Mouse (Mus musculus): ENCODE results near the gene Rpa1. TPM values are rescaled to one million over a fixed set of nuclear protein-coding genes. Genes with fewer than 3 reads are reported as not detected.

The Rpa1 gene
- polyA plus RNA-seq, 1 experiment from 2014 or later: 46.0 TPM

DNA sequence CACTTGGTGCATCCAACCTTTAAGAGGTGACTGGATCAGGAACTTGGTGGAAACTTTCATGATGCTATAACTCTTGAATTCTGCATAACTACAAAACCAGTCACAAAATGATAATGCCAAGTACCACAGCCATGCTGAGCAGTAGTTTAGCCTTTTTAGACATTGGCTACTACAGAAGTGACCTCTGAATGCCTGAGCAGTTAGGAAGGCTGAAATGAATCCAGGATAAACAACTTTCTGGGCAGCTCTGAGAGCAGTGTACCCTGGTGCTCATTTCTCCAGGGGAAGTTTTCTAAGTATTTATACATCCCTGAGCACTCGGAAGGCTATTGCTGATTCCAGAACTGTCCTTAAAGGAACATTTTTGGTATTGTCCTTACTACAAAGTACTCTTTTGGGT lies 7.4 kb upstream of the Rpa1 start:
- no peak overlapping the region for H3K4me3 ChIP-seq (ENCODE audit: low read depth, low read length)
- no peak overlapping the region for H3K4me2 ChIP-seq (replicated peaks; ENCODE audit: low read depth)
- no peak for TF ChIP-seq EP300 (optimal IDR thresholded peaks at IDR 0.05)
- no peak for TF ChIP-seq CTCF (IDR thresholded peaks at IDR 0.05; ENCODE audit: low read depth)
- WGBS: 73% methylated on average over 1 of the region's 1 CpGs
- no peak overlapping the region for H3K9ac ChIP-seq (ENCODE audit: low read length)
- DNase-seq (ENCODE audit: low spot score): no peak
- H3K27me3 ChIP-seq (ENCODE audit: control insufficient read depth, insufficient read depth, low read length): no peaks in the 10 kb centered on the region
- H3K9me3 ChIP-seq (ENCODE audit: control insufficient read depth, low read length): no peaks in the 10 kb centered on the region
- no peak for ATAC-seq (ENCODE audit: low FRiP score, low TSS enrichment)
- no peaks in the 10 kb centered on the region; the same call in 1 of the 2 replicates for H3K36me3 ChIP-seq (ENCODE audit: control insufficient read depth, insufficient read depth, low read length)
- no peaks in the 10 kb centered on the region for H3K4me1 ChIP-seq (replicated peaks; ENCODE audit: control insufficient read depth, insufficient read depth)
- no peak overlapping the region for H3K27ac ChIP-seq (replicated peaks)

DNA sequence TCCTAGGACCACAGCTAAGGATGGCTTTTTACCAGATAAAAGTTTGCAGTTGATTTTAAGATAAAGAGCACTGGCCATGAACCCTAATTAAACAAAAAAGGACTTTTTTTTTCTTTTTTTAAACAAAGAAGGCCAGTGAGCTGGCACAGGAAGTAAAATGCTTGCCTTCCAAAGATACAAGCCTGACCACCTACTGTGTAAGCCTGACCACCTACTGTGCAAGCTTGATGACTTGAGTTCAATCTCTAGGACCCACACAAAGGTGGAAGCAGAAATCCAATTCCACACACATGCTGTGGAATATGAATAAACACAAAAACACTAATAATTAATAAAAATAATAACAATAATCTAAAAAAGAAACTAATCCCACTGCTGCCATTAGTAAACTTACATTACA lies 3.1 kb upstream of the Rpa1 start:
- no peak for DNase-seq (ENCODE audit: low spot score)
- H3K27ac ChIP-seq (replicated peaks): no peak overlapping the region
- no peak for ATAC-seq (ENCODE audit: low FRiP score, low TSS enrichment)
- H3K4me1 ChIP-seq (replicated peaks; ENCODE audit: control insufficient read depth, insufficient read depth): no peaks in the 10 kb centered on the region; the same call in 1 of the 2 replicates
- no peaks in the 10 kb centered on the region; the same call in 1 of the 2 replicates for H3K36me3 ChIP-seq (ENCODE audit: control insufficient read depth, insufficient read depth, low read length)
- no peaks in the 10 kb centered on the region for H3K27me3 ChIP-seq (ENCODE audit: control insufficient read depth, insufficient read depth, low read length)
- H3K9ac ChIP-seq (ENCODE audit: low read length): no peak overlapping the region
- H3K4me2 ChIP-seq (replicated peaks; ENCODE audit: low read depth): no peak overlapping the region
- no peaks in the 10 kb centered on the region for H3K9me3 ChIP-seq (ENCODE audit: control insufficient read depth, low read length)
- no peak overlapping the region for H3K4me3 ChIP-seq (ENCODE audit: low read depth, low read length)
- TF ChIP-seq CTCF (IDR thresholded peaks at IDR 0.05; ENCODE audit: low read depth) (no peak), EP300 (optimal IDR thresholded peaks at IDR 0.05) (no peak)

GRCm38 (mm10) chr11:75348890-75349261 lies 752 bp upstream of the Rpa1 start:
- TF ChIP-seq CTCF (IDR thresholded peaks at IDR 0.05; ENCODE audit: low read depth) (no peak), EP300 (optimal IDR thresholded peaks at IDR 0.05) (no peak)
- Histone ChIP-seq H3K9me3 (ENCODE audit: control insufficient read depth, low read length) (no peaks in the 10 kb centered on the region), H3K27ac (replicated peaks) (no peak overlapping the region; the same call in 1 of the 2 replicates), H3K36me3 (ENCODE audit: control insufficient read depth, insufficient read depth, low read length) (no peaks in the 10 kb centered on the region; the same call in 1 of the 2 replicates), H3K27me3 (ENCODE audit: control insufficient read depth, insufficient read depth, low read length) (no peaks in the 10 kb centered on the region), H3K4me2 (replicated peaks; ENCODE audit: low read depth) (peak overlapping the region; percentile 78), H3K4me1 (replicated peaks; ENCODE audit: control insufficient read depth, insufficient read depth) (no peaks in the 10 kb centered on the region; the same call in 1 of the 2 replicates), H3K9ac (ENCODE audit: low read length) (peak overlapping the region; percentile 72), H3K4me3 (ENCODE audit: low read depth, low read length) (peak overlapping the region; percentile 78)
- WGBS: 43% methylated on average over 10 of the region's 10 CpGs
- ATAC-seq (ENCODE audit: low FRiP score, low TSS enrichment) (no peak), DNase-seq (ENCODE audit: low spot score) (no peak)

DNA sequence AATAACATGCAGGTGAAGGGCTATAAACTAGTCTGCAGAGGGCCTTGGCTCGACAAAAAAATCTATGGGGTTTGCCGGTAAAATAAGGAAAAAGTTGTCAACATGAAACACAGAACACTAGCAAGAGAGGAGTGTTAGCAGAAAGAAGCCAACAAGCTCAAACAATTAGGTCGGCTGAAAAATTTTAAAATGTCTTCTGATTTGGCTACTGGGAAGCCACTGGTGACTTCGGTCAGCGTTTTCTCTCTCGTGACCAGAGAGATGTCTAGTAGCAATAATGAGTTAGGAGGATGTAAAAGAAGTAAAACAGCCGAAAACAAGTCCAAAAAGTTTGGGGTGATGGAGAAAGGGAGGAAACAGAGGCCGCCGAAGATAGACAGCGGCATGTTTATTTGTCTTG lies 528 bp downstream of the Rpa1 start:
- H3K27me3 ChIP-seq (ENCODE audit: control insufficient read depth, insufficient read depth, low read length): no peaks in the 10 kb centered on the region
- ATAC-seq (ENCODE audit: low FRiP score, low TSS enrichment): no peak
- TF ChIP-seq CTCF (IDR thresholded peaks at IDR 0.05; ENCODE audit: low read depth) (no peak), EP300 (optimal IDR thresholded peaks at IDR 0.05) (no peak)
- no peak for DNase-seq (ENCODE audit: low spot score)
- H3K4me3 ChIP-seq (ENCODE audit: low read depth, low read length): peak overlapping the region; percentile 78
- H3K4me1 ChIP-seq (replicated peaks; ENCODE audit: control insufficient read depth, insufficient read depth): no peaks in the 10 kb centered on the region; the same call in 1 of the 2 replicates
- H3K36me3 ChIP-seq (ENCODE audit: control insufficient read depth, insufficient read depth, low read length): no peaks in the 10 kb centered on the region
- peak overlapping the region; percentile 85 for H3K27ac ChIP-seq (replicated peaks)
- peak overlapping the region; percentile 78 for H3K4me2 ChIP-seq (replicated peaks; ENCODE audit: low read depth)
- peak overlapping the region; percentile 86 for H3K9ac ChIP-seq (ENCODE audit: low read length)
- under 1% methylated on average over 10 of the region's 10 CpGs for WGBS
- no peaks in the 10 kb centered on the region for H3K9me3 ChIP-seq (ENCODE audit: control insufficient read depth, low read length)

DNA sequence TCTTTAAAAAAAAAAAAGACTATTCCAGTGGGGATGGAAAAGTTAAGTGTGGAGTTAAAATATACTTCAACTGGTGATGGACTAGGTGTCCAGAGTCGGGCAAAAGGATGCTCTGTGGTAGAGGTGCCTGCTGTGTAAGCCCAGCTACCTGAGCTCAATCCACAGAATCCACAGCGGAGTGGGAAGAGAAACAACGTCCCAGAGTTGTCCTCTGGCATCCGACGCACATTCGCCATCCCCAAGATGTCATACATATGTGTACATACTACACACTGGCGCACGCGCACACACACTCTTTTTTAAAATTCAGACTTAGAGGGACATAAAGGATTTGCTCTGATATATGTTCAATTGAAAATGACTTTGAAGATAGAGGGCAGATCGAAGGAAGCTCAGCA lies 937 bp downstream of the Rpa1 start:
- Histone ChIP-seq H3K4me1 (replicated peaks; ENCODE audit: control insufficient read depth, insufficient read depth) (no peaks in the 10 kb centered on the region; the same call in 1 of the 2 replicates), H3K4me2 (replicated peaks; ENCODE audit: low read depth) (peak overlapping the region; percentile 78), H3K4me3 (ENCODE audit: low read depth, low read length) (peak overlapping the region; percentile 78), H3K27me3 (ENCODE audit: control insufficient read depth, insufficient read depth, low read length) (no peaks in the 10 kb centered on the region), H3K27ac (replicated peaks) (no peak overlapping the region), H3K36me3 (ENCODE audit: control insufficient read depth, insufficient read depth, low read length) (no peaks in the 10 kb centered on the region), H3K9ac (ENCODE audit: low read length) (peak overlapping the region; percentile 86; the same call in 1 of the 2 replicates), H3K9me3 (ENCODE audit: control insufficient read depth, low read length) (no peaks in the 10 kb centered on the region)
- WGBS: 32% methylated on average over 10 of the region's 10 CpGs
- ATAC-seq (ENCODE audit: low FRiP score, low TSS enrichment) (no peak), DNase-seq (ENCODE audit: low spot score) (no peak)
- TF ChIP-seq EP300 (optimal IDR thresholded peaks at IDR 0.05) (no peak), CTCF (IDR thresholded peaks at IDR 0.05; ENCODE audit: low read depth) (no peak)

DNA sequence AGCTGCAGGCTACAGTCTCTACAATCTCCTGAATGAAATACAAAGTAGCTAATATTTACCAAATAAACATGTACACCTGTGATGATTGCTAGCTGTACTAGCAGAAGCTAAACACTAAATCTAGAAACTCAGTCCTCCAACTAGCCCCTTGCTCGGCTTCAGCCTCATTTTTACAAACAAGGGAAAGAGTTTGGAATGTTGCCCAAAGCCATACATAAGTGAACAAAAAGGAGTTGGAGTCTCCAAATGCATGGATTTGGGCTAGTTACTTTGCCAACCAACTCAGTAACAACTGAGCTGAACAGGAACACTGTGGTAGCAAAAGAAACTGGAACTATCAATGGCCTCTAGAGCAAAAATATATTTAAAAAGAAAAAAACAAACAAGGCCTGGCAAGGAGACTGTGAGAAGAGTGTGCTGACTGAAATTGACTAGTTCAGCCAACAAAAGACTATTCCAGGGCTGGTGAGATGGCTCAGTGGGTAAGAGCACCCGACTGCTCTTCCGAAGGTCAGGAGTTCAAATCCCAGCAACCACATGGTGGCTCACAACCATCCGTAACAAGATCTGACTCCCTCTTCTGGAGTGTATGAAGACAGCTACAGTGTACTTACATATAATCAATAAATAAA lies 1.5 kb downstream of the Rpa1 start:
- Histone ChIP-seq H3K27ac (replicated peaks) (no peak overlapping the region), H3K9me3 (ENCODE audit: control insufficient read depth, low read length) (no peaks in the 10 kb centered on the region), H3K36me3 (ENCODE audit: control insufficient read depth, insufficient read depth, low read length) (no peaks in the 10 kb centered on the region), H3K9ac (ENCODE audit: low read length) (no peak overlapping the region), H3K4me3 (ENCODE audit: low read depth, low read length) (no peak overlapping the region), H3K4me2 (replicated peaks; ENCODE audit: low read depth) (no peak overlapping the region; the same call in none of the 2 replicates), H3K27me3 (ENCODE audit: control insufficient read depth, insufficient read depth, low read length) (no peaks in the 10 kb centered on the region), H3K4me1 (replicated peaks; ENCODE audit: control insufficient read depth, insufficient read depth) (no peaks in the 10 kb centered on the region; the same call in 1 of the 2 replicates)
- DNase-seq (ENCODE audit: low spot score): no peak
- no peak for TF ChIP-seq CTCF (IDR thresholded peaks at IDR 0.05; ENCODE audit: low read depth)
- no peak for TF ChIP-seq EP300 (optimal IDR thresholded peaks at IDR 0.05)
- no peak for ATAC-seq (ENCODE audit: low FRiP score, low TSS enrichment)
- WGBS: 44% methylated on average over 3 of the region's 4 CpGs

Measured in stomach, postnatal 0 days (tissue).